Mouse (Mus musculus): ENCODE data around the gene E130114P18Rik.

- no peak; the same call in 2 of the 3 replicates for TF ChIP-seq TAL1 (IDR thresholded peaks at IDR 0.05; ENCODE audit: low read length)
- TF ChIP-seq GATA1 (IDR thresholded peaks at IDR 0.05; ENCODE audit: low read length) = no peak
Measured at GRCm38 (mm10) chr4:97600875-97601835, 176.7 kb downstream of the E130114P18Rik start.

Measured in erythroblast, embryonic 14.5 days (primary cell).